8 mouse cellular contexts compared by ENCODE assay signal in genomic region chrX:155262915-155263252, GRCm38 (mm10). TPM values are rescaled to one million over a fixed set of nuclear protein-coding genes. Genes with fewer than 3 reads are reported as not detected.
DNase-seq lines count a peak whose midpoint lies in the region; ATAC-seq lines count a peak whose summit lies in the region.

No protein-coding gene starts in this region.

- H3K27me3 ChIP-seq in heart, embryonic 13.5 days (replicated peaks): no peaks in the 10 kb centered on the region
- H3K27me3 ChIP-seq in forebrain, embryonic 15.5 days: no peaks in the 10 kb centered on the region

- H3K9ac ChIP-seq in heart, embryonic 13.5 days: peak overlapping the region; percentile 82
- H3K9ac ChIP-seq in forebrain, embryonic 15.5 days (replicated peaks): peak overlapping the region; percentile 58

- WGBS in heart, embryonic 13.5 days: 5% methylated on average over 1 of the region's 1 CpGs
- WGBS in forebrain, embryonic 15.5 days: 43% methylated on average over 1 of the region's 1 CpGs

- H3K36me3 ChIP-seq in heart, embryonic 13.5 days: no peaks in the 10 kb centered on the region
- no peaks in the 10 kb centered on the region for H3K36me3 ChIP-seq in forebrain, embryonic 15.5 days

- no peaks in the 10 kb centered on the region for H3K4me1 ChIP-seq in heart, embryonic 13.5 days
- H3K4me1 ChIP-seq in forebrain, embryonic 15.5 days: no peaks in the 10 kb centered on the region

- no peaks in the 10 kb centered on the region for H3K9me3 ChIP-seq in heart, embryonic 13.5 days
- no peaks in the 10 kb centered on the region for H3K9me3 ChIP-seq in forebrain, embryonic 15.5 days

- intact Hi-C loops in heart, postnatal 10 days (cut with DNase I): loop anchor here (5.0 kb wide), 1 partner anchor 121 kb away; no protein-coding TSS in a partner anchor

- peak overlapping the region; percentile 70 for H3K4me3 ChIP-seq in heart, embryonic 13.5 days
- peak overlapping the region; percentile 54 for H3K4me3 ChIP-seq in forebrain, embryonic 15.5 days

- no peak for DNase-seq in heart, postnatal 10 days
- DNase-seq in ES-CJ7 (ENCODE audit: low read depth, low spot score): peak; percentile 7
- DNase-seq in layer of hippocampus, postnatal 36 days: no peak
- DNase-seq in layer of hippocampus, adult 9-11 months: no peak
- DNase-seq in ovary, postnatal 36 days (ENCODE audit: low spot score): no peak

- H3K27ac ChIP-seq in heart, embryonic 13.5 days (replicated peaks): 0 out of 2 replicates have a peak overlapping the region, but pooled peaks have one; percentile 76
- no peak overlapping the region; the same call in 1 of the 2 replicates for H3K27ac ChIP-seq in forebrain, embryonic 15.5 days (replicated peaks)

- peak overlapping the region; percentile 64 for H3K4me2 ChIP-seq in heart, embryonic 13.5 days
- H3K4me2 ChIP-seq in forebrain, embryonic 15.5 days (replicated peaks): peak overlapping the region; percentile 57

- ATAC-seq in heart, embryonic 13.5 days (ENCODE audit: extremely low read depth, insufficient number of reproducible peaks, low FRiP score, low TSS enrichment): no peak
- no peak for ATAC-seq in forebrain, embryonic 15.5 days (replicated peaks)
- peak; percentile 10 for ATAC-seq in megakaryocyte progenitor cell, adult 5-6 weeks (replicated peaks; ENCODE audit: poor library complexity)

RNA-seq across cellular contexts. Expression of gene Acot9, which starts 0.6 kb away (rescaled TPM):
- 35.0 and 36.8 TPM in 2 replicates for polyA plus RNA-seq in heart, embryonic 13.5 days (2015; fragmentation: Nextera tagmentation; extraction: Ambion mirVana)
- 10 to 100 TPM; 41.0 to 42.5 TPM for total RNA-seq in heart, postnatal 10 days (2021)
- 29.6 and 30.9 TPM in 2 replicates for polyA plus RNA-seq in forebrain, embryonic 15.5 days (2015; fragmentation: Nextera tagmentation; extraction: Ambion mirVana)
- 77.3 and 77.9 TPM in 2 replicates for total RNA-seq in megakaryocyte progenitor cell, adult 5-6 weeks (2015)
- 64.3 and 72.8 TPM in 2 replicates for total RNA-seq in megakaryocyte progenitor cell, adult 5-6 weeks (2017)
- 10 to 100 TPM; 15.9 to 18.9 TPM for total RNA-seq in layer of hippocampus, postnatal 36 days (2021)

RNA-seq across cellular contexts. Expression of gene Sat1, which starts 46.6 kb away (rescaled TPM):
- 89.9 and 96.1 TPM in 2 replicates for polyA plus RNA-seq in heart, embryonic 13.5 days (2015; fragmentation: Nextera tagmentation; extraction: Ambion mirVana)
- total RNA-seq in heart, postnatal 10 days (2021): 10 to 100 TPM; 36.3 to 50.3 TPM
- 53.4 and 57.2 TPM in 2 replicates for polyA plus RNA-seq in forebrain, embryonic 15.5 days (2015; fragmentation: Nextera tagmentation; extraction: Ambion mirVana)
- 196 and 241 TPM in 2 replicates for total RNA-seq in megakaryocyte progenitor cell, adult 5-6 weeks (2015)
- 213 and 249 TPM in 2 replicates for total RNA-seq in megakaryocyte progenitor cell, adult 5-6 weeks (2017)
- total RNA-seq in layer of hippocampus, postnatal 36 days (2021): 10 to 100 TPM; 66.2 to 67.2 TPM
